Mouse (Mus musculus) right cerebral cortex, postnatal 36 days (tissue): Measurements from ENCODE around the gene Gng8.

ENCODE experiments used
- DNase-seq, 2 experiments: peaks; one replicate each; pipeline ENCODE4 v3.0.0; 2022; ENCODE audit warnings: low spot score in 2 of 2, mixed read lengths in 1 of 2

Gene Gng8

GRCm38 (mm10) chr7:16924037-16924834 is 32.6 kb downstream of the Gng8 start, which contains the start of gene Calm3:
Gene Calm3, minus strand, starts transcription at chr7:16924114.
- DNase-seq = peak; percentile 97 to 99

DNA sequence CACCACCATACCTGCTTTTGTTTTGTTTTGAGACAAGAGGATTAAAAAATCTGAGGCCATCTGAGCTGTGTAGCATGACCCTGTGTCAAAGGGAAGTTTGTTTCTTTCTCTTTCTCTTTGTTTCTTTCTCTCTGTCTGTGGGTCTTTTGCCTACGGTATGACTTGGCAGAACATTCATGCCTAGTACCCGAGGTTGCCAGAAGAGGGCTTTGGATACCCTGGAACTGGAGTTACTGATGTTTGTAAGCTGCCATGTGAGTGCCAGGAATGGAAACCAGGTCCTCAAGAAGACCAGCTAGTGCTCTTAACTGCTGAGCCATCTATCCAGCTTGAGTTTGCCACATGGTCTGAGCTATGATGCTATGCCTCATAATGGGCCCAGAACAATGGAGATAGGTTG is 36.8 kb downstream of the Gng8 start:
- no peak for DNase-seq

DNA sequence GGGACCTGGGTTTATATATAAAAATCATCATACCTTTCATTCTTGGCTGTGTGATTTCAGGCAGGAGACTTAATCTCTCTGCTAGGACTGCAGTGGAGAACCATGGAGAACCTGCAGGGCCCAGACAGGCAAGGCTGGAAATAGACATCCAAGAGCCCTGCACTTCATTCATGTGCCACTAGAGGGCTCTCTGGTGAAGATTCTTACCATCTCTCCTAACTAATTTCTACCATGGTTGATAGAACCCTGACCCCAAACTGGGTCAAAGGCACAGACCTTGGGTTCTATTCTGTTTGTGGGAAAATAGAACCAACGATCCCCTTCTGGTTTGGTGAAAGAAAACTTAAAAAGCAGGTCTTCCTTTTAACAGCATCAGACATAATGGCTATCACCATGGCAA is 39.3 kb downstream of the Gng8 start:
- no peak for DNase-seq

GRCm38 (mm10) chr7:16931968-16932627 is 40.5 kb downstream of the Gng8 start:
- no peak for DNase-seq

DNA sequence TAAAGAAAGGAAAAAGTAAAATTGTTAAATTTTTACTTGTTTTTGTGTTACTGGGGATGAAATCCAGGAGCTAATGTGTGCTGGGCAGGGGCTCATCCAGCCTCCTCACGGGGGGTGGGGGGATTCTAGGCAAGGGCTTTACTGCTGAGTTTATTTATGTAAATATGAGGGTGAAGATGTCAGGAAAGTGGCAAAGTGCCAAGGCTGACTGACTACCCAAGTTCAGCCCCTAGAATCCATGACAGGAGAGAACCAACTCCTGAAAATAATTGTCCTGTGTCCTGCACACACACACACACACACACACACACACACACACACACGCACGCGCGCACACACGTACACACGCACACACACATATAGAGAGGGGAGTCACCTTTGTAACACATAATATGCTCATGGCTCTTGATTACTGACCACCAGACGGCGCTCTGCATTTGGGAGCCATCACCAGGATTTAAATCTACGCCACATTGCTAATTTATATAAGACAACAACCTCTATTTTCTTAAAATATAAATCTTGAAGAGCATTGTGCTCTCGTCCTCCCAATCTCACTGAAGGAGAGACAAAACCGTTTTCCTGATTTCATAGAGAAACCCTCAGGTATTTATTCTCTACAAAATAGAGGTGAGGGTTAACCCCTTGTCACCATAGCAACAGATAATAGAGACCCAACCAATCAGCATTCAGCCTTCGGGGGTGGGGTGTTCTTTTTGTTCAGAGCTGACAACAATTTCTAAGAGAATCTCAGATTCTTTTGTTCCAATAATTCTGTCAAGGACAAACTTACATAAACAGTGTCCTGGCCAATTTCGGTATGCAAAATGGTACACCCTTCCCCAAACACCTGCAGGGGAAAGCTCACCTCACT is 41.4 kb downstream of the Gng8 start:
- DNase-seq = no peak

GRCm38 (mm10) chr7:16937312-16937711 is 45.7 kb downstream of the Gng8 start:
- no peak for DNase-seq

DNA sequence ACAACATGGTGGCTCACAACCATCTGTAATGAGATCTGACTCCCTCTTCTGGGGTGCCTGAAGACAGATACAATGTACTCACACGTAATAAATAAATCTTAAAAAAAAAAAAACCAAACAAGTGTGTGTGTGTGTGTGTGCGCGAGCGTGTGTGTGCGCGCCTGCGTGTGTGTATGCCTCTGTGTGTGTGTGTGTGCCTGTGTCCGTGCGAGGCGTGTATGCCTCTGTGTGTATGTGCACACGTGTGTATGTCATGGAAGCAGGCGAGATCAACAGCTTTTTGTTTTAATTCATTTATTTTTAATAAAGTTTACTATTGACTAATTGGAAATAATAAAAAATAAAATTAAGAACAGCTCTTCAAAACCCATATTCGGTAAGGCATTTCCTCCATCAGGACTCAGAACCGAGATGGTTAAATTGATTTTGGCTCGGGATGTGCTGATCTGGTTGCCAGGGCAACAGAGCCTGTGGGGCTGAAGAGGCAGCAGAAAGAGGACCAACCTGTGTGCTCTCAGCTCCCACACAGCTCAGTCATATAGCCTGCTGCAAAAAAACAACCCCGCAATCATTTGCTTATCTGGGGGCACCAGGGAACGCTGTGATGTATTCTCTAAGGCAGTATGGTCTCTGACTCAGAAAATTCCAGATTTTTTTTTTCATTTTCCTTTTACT is 46.7 kb downstream of the Gng8 start:
- DNase-seq = peak in 1 of 2 experiments; percentile 70

DNA sequence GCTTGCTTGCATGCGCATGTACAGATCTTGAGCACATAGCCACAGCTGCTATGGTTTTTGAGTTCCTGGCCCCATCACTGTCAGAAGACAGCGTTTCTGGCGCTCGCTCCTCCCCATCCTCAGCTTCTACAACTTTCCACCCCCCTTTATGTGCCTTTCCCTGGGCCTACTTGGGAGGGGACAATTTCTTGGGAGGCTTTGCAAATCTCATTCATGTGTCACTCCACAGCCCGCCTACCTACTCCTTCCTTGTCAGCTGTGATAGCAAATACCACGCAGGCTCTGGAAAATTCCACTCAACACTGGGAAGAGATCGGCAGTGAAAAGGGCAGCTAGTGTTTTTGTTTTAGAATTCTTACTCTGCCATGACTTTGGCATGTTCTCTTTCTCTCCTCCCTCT is 48.7 kb downstream of the Gng8 start:
- DNase-seq = peak in 1 of 2 experiments; percentile 88

GRCm38 (mm10) chr7:16942861-16943260 is 51.3 kb downstream of the Gng8 start:
- DNase-seq = no peak

- peak; percentile 86 for DNase-seq
These were observed 52.6 kb downstream of the Gng8 start, which contains the start of gene Pnmal2 for GRCm38 (mm10) chr7:16944061-16944807. Gene Pnmal2, plus strand, starts transcription at chr7:16944682.

- DNase-seq = no peak
These were observed 53.3 kb downstream of the Gng8 start for GRCm38 (mm10) chr7:16944808-16945315.
